Mouse (Mus musculus) common myeloid progenitor, adult 5-6 weeks (primary cell): Measurements from ENCODE around the gene Ppp6r3. TPM values are rescaled to one million over a fixed set of nuclear protein-coding genes. Genes with fewer than 3 reads are reported as not detected.
A peak's percentile ranks its signal among the peaks of the same experiment; 100 is the strongest.
"Not testable (repeated sequence)": the region's sequence is repeated elsewhere in the genome, so short reads cannot be mapped to it uniquely, and the experiment has no call there.

ENCODE experiments used
- ATAC-seq: replicated peaks from 2 replicates; pipeline ENCODE4 v1.8.0; 2016; ENCODE audit warnings: low read depth, mild to moderate bottlenecking, moderate TSS enrichment, inconsistent platforms; ENCODE audit not compliant: poor library complexity, severe bottlenecking
- total RNA-seq: library from RNA; stranded (forward); fragments of 200-1000, 187-1606 nt; gene quantifications from 2 replicates; pipeline ENCODE4 v1.2.3, GENCODE M21; 2017

Ppp6r3 gene
- total RNA-seq, 1 experiment from 2014 or later, result 111 TPM

DNA sequence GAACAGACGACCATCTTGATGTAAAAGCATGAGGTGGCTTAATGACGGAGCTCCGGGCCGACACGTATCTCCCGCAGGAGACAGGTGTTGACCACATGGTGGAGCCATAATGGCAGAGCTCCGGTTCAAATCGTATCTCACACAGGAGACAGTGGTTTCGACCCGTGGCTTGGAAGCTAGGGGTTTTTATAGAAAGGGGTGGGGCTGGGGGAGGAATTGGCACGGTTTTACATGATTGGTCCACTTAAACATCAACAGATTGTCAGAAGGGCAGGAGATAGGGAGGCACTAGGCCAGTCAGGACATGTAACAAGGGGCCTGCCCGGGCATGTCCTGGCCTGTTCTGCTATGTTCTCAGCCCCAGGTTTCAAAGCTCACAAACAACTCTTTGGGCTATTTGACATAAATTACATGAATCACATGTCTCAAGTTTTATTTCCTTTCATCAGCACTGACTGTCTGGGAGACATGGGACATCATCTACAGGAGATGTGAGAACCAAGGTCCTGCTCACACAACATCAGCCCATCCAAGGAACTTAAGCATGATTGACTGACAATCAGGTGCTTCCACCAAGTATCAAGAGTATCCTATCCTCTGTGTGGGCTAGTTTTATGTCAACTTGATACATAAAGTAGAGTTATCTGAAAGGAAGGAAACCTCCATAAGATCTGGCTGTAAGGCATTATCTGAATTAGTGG is 42.1 kb downstream of the Ppp6r3 start:
- ATAC-seq, result not testable (repeated sequence)

DNA sequence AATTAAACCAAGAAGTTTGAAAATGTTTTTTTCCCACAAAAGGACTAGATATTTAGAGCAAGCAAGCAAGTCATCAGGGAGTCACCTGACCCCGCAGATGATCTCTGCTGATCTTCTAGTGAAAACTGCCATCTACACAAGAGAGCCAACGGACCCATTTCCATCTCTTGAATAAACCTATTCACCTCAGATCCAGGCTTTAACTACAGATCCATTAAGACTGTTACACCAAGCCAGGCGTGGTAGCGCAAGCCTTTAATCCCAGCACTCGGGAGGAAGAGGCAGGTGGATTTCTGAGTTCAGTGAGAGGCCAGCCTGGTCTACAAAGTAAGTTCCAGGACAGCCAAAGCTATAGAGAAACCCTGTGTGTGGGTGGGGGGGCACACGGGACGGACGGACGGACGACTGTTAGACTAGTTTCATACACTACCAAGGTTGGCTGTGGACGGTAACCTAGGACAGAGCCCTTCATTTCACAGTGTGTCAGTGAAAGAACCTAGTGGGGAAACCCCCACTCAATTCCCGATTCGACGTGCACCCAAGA is 42.8 kb downstream of the Ppp6r3 start:
- ATAC-seq, result no peak

DNA sequence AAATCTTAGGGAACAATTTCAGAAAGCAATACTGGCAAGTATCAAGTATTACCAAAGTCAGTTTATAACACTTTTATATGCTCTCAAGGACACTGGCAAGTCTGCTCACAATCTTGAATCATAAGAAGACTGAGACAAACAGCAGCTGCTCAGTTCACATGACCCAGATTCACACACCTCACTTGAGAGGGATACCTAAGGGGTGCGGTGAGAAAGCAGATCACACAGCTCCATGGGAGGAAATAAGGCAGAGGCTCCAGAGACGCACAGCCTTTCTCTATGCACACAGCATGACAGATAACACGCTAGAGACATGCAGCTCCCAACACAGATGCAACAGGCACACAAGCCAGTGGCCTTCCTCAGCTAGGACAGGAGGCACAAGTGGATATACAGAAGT is 45.8 kb downstream of the Ppp6r3 start:
- no peak for ATAC-seq

DNA sequence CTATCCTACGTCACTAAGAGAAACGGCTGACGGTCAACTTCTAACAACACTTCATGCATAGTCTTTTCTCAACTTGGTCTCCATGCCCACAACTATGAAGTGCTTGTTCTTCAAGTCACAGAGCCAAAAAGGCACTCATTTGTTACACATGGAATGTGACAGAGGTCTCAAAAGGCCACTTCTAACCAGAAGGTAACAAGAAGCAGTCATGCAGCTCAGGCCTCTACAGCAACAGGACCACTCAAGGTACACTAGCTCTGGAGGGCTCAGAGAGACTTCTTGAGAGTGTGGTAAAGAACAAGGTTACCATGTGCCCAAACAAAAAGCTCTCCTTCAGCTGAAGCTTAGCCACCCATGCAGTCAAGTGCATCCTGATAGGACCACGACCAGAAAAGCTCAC is 46.9 kb downstream of the Ppp6r3 start:
- ATAC-seq, result no peak

DNA sequence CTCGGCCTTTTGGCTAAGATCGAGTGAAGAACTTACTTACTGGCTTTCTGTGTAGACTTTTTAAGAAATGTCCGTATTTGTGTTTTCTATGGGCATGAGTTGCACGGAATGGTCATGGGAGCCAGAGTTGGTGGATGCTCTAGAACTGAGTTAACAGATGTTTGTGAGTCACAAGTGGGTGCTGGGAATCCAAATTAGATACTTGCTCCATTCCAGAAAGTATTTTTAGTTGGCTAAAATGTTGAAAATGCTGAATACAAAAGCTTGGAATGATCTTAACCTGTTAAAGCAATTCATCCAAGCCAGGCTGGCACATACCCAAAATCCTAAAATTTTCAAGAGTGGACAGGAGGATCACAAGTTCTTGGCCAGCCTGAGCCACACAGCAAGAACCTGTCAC is 48.0 kb downstream of the Ppp6r3 start:
- ATAC-seq, result no peak

DNA sequence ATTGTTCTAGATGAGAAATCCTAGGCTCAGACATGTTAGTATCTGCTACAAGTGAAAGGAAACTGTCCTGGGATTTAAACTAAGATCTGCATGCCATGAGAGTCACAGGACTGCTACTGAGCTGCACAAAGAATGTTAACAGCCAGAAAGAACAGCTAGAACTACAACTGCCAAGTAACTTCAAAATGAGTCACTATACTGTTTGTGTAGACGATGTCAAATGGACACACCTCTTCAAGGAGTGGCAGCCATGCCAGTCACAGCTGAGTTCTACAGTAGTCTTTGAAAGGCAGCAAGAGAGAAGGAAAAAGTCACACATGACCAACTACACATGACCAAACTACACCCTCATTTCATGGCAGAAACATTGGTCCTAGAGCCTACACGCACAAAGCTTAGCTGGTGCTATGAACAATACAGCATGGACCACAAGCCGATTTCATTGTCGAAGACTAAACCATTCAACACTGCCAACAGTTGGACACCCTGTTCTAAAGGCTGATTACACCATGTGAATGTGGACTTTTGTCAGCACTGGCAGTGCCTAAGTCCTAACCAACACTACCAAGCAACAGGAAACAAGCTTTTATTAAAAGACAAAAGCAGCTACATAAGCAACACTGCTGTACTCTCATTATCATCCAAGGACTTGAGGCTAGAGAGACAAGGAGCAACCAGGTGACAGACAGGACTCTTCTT is 55.9 kb downstream of the Ppp6r3 start:
- no peak for ATAC-seq

DNA sequence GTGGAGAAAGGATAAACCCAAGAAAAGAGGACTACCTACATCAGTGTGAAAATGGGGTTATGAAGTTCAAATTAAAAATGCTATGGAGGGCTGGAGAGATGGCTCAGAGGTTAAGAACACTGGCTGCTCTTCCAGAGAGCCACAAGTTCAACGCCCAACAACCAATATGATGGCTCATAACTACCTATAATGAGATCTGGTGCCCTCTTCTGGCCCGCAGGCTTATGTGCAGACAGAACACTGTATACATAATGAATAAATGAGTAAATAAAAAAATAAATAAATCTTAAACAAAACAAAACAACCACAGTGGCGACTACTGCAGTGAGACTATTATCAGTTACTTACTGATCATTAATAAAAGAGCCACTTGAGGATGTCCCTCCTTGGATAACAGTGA is 78.3 kb downstream of the Ppp6r3 start:
- no peak for ATAC-seq

DNA sequence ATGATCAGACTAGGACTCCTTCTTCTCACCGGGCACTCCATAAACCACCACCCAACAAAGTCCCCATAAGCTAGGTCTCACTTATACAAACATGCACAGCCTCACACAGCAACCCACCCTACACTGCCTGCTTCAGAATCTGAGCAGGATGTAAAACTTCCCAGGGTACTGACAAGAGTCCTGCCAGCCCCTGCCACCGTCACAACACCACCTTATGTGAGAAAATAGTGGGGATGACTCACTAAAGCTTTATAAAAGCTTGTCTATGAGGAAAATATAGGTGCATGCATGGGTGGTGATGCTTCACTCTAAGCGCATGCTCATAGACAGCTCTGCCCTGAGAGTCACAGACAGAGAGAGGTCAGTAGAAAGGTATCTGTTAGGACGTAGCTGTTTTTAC is 85.7 kb downstream of the Ppp6r3 start:
- no peak for ATAC-seq

DNA sequence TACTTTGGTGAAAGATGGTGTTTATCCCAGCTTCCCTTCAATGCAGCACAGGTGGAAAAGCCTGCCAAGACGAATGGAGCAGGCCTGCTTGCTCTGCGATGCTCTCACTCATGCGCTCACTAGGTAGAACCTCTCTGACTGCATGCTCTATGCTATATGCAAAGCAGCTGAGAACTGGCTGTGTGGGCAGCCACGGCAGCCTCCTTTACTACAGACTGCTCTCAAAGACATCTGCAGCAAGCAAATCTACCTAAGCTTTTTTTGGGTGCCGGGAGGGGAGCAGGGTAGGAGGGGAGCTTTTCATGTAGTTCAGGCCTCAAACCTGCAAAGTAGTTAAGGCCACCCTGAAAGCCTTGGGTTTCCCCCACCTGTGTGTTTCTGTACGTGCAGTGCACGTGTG is 92.7 kb downstream of the Ppp6r3 start:
- ATAC-seq, result no peak

DNA sequence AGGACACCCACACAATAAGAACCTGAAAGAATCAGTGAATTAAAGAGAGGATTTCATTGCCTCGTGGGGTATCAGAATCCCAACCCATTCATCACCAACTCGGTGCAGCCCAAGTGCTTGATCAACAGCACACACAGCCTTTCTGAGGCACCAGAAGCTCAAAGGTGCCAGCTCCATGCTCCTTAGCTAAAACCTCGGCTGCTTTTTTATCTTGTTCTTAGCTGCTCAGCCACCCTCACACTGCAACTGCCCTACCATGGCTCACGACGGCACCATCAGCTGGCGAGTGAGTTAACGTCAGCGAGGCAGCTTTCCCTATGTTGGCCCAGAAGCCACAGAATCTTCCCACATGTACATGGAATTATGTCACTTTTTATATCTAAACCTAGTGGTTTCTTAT is 95.4 kb downstream of the Ppp6r3 start:
- ATAC-seq, result no peak

DNA sequence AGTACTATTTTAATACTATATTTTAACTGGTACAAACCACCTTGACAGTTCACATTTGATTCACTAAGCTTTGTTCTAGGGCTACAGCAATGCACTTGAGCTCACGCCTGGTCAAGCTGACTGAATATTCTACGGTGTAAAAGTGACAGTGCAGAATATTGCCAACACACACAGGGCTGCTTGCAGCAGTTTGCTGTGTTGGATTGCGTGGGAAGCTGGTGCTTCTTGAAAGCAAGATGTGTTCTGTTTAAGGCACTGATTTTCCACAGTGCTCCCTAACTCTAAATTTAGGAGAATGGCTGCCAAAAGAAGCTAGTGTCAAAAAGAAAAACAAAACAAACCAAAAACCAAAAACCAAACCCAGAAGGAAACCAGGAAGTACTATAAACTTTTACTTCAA is 98.6 kb downstream of the Ppp6r3 start:
- ATAC-seq, result no peak

DNA sequence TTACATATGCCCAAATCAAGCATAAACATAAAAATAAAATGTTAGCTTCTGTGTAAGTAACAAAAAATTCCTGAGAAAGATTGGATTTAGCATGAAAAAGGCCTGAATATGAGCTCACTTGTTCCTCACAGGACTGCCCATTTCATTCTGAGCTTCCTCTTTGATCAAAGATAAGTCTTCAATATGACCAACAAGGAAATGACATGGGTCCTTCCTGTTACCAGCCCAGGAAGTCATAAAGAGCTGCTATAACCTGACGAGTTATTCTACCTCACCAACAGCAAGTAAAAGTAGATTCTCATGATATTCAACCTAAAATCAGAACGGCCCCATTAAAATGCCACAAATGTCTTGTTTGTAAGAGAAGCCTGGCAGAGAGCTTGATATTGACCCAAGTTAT is 104.3 kb downstream of the Ppp6r3 start:
- ATAC-seq, result 0 out of 2 replicates have a peak, but pooled peaks have one; percentile 45

DNA sequence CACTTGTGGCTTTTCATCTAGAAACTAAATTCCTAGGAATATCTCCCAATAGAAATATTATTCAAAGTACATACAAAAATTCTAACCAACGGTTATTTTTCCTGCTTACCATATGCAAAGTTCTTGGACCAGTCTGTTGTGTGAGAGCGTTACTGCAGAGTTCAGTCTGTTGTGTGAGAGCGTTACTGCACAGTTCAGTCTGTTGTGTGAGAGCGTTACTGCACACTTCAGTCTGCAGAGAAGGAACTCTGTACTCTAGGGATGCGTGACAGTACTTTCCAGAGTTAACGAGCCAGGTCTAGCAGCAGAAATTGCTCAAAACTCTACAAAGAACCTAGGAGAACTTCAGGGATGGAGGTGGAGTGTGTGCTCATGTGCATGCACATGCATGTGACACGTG is 108.0 kb downstream of the Ppp6r3 start:
- no peak for ATAC-seq

DNA sequence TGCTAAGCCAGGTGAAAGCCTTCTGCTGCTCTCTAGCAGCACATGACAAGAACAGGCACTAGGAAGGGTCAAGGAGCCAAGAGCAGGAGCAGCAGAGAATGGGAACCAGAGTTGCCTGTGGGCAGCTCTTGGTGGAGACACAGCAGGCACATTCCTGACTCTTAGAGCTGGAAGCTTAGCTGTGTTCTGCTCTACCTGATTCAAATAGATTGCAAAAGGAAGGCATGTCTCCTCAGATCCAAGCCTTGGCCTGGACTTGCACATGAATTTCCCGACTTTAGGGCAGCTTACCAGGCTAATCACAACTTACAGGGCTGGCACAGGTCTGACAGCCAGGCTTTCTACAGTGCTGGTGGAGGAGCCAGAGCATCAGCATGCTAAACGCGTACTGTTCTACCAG is 115.6 kb downstream of the Ppp6r3 start:
- no peak for ATAC-seq

DNA sequence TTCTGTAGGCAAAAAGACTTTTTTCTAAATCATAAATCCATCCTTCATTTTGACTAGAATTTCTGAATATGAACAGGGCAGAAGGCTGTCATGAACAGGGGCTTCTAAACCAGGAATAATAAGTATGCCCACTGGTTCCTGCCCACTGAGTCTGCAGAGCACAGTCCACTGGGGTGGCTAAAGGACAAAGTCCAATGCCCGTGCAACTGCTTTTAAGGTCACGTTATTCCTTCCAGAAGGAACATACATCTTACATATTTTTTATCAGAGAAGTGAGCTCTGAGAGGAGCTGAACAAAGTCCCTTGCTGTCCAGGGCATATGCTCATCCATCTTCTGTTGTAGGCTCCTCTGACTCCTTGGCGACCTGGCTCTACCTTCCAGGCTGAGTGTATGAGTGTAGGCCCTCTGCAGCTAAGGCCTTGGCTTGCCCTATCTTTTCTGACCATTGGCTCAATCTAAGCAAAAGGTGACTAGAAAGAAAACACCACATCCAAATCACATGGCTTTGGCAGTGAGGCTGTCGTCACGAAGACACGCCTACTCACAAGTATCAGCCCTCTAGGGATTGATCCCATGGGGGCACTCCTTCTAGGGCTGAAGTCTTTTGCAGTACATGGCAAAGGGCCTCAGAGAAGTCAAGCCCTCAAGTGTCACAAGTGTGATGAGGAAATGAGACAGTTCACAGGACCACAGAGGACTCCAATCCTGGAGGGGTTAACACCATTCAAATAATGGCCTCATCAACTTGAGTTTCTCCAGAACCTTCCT is 117.0 kb downstream of the Ppp6r3 start:
- ATAC-seq, result no peak

DNA sequence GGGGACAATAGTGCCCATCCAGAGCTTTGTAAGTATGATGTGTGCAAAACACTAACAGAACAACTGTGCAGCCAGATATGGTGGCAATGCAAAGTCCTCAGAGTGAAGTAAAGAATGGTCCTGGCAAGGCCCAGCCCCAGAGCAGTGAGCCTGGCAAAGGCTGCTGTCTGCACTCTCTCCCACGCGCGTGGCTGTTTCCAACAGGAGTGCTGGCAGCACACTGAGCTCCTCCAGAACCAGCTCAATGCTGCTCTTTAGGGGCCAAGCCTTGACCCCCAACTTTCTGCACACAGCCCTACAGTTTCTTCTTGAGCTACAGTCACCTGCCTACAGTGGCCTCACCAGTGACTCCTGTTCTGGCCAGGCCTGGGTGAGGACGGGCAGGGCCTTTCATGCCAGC is 117.8 kb downstream of the Ppp6r3 start:
- ATAC-seq, result no peak

DNA sequence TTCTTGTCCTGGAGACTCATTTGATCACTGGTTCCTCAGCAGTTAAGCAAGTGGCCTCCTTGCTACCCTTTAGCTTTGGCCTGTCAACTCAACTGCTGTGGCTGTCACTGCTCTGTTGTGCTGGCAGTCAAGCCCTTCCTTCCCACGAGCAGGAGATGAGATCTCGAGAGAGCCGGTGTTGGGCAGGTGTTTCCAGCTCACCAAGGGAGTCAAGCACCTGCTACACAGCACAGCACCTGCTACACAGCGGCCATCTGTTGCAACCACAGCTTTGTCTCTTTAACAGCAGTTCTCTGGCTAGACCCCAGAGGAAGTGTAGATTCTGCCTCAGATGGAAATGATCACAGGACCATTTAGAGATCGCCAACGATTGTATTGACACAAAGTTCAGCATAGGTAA is 123.9 kb downstream of the Ppp6r3 start:
- peak; percentile 30; the same call in 1 of the 2 replicates for ATAC-seq

DNA sequence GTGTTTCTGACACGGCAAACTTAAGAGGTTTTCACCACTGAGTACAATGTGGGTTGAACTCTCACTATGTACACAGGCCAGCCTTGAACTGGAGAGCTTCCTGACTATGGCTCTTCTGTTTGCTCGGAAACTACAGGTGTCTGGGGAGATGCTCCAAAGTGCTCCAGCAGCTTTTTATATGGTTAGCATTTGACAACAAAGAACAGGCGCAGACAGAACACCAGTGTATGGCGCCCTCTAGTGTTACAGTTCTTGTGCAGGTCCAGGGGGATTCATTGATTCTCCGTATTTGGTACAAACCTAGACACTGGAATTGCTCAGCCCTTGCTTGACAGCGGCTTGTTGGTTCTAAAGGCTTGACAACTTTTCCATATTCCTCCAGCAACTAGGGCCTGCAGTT is 124.4 kb downstream of the Ppp6r3 start:
- peak; percentile 67 for ATAC-seq

DNA sequence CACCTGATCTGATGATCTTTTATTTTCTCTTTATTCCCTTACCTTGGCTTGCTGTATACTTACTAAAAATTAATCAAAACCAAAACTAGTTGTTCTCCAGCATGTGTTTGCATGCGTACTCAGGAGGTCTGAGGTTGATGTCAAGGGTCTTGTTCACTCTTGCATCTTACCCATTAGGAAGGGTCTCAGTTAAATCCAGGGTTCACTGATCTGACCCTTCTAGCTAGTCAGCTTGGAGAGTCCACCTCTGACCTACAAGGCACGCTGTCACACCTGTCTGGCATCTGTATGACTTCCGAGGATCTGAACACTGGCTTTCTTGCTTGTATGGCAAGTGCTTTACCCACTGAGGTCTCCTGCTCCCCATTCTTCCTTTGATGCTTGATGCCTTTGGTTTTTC is 124.8 kb downstream of the Ppp6r3 start:
- no peak for ATAC-seq

DNA sequence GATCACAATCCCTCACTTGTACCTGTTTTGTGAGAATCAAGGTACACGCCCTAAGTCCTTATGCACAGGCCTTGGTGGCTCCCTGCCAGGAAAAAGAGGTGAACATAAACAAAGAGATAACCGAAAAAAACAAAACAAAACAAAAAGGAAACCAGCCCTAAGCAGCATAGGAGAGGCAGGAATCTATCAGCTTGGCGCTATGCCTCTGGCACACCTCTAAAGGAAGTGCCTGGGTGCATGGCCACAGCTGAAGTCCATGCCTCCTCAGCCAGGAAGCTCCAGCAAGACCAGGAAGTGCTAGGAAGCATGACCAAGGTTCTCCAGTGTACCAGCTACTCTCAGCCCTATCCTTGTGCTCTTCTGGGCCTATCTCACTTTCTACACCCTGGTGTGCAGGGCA is 126.3 kb downstream of the Ppp6r3 start:
- ATAC-seq, result no peak

DNA sequence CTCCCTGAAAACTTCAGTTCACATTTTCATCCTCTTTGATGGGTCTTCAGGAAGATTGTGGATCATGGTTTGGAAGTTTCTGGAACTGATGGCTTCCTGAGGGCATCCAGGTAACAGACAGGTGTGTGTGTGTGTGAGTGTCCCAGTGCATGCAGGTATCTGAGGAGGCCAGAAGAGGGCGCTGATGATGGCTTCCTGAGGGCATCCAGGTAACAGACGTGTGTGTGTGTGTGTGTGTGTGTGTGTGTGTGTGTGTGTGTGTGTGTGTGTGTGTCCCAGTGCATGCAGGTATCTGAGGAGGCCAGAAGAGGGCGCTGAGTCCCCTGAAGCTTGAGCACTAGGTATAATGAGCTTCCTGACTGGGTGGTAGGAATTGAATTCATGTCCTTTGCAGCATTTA is 128.2 kb downstream of the Ppp6r3 start:
- no peak for ATAC-seq
